Mouse (Mus musculus) cerebellum, adult (tissue): ENCODE data around the gene Mapre1.
"Not testable (repeated sequence)": the region's sequence is repeated elsewhere in the genome, so short reads cannot be mapped to it uniquely, and the experiment has no call there.

ENCODE experiments used
- ATAC-seq: cut with Nextera tagmentation; 2 replicates; pipeline ENCODE4 v1.9.2; 2017; ENCODE audit warnings: mild to moderate bottlenecking, moderate library complexity, mixed read lengths; ENCODE audit not compliant: insufficient number of reproducible peaks, low FRiP score, low TSS enrichment

Mapre1 gene

GRCm38 (mm10) chr2:153772950-153773349 is 31.9 kb downstream of the Mapre1 start:
- no peak for ATAC-seq

- no peak for ATAC-seq
These were observed 34.4 kb downstream of the Mapre1 start for GRCm38 (mm10) chr2:153775472-153775871.

DNA sequence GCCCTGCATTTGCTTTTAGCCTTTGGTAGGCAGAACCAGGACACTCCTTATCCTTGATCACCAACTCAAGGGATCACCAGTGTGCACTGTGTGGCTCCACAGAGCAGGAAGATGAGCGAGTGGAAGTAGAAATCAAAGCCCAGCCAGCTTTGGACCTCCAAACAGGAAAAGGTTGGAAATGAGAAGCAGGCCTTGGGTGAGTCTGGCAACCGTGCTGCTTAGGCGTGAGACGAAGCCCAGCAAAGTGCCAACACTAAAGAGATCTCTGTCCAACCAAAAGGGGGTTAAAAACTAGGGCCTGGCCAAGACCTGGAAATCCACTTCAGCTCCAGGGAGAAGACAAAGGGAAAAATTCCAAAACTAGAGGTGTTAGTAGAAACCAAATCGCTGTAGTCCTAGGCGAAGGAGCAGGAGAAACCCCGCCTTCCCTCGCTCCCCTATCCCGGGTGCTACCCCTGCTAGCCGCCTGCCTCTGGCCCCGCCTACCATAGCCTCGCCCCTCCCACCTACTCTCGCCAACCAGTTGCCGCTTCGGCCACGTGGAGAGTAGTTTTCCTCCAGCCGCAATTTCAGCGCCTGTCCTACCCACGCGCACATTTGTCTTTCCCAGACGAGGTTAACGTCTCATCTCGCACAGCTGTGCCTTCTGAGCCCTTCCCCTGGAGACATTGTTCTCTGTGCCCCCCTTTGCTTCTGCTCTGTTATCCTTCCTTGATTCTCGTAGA is 37.7 kb downstream of the Mapre1 start:
- peak; percentile 15; the same call in 1 of the 2 replicates for ATAC-seq

GRCm38 (mm10) chr2:153779394-153779981 is 38.4 kb downstream of the Mapre1 start, which contains the start of gene Efcab8:
Efcab8 (plus strand) TSS chr2:153779931.
- no peak for ATAC-seq

- ATAC-seq, result no peak
These were observed 40.1 kb downstream of the Mapre1 start for GRCm38 (mm10) chr2:153781181-153781580.

DNA sequence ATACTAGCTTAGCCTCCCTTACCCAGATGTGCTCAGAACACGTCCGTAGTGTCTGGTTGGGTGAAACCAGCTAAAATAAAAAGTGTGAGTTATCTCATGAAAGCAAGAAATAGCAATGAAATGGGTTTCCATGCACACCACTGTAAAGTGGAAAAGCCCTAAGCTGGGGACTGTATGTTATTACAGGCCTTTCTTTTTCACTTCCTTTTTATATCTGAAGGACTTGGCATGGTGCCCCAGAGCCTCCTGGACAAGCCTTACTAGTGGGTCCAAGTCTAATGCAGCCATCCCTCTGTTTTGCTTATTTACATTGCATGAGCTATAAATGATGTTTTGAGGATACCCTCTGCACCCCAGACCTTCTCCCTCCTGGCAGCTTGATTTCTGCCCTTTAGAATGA is 43.6 kb downstream of the Mapre1 start:
- ATAC-seq, result no peak

- ATAC-seq, result no peak
These were observed 52.3 kb downstream of the Mapre1 start for GRCm38 (mm10) chr2:153793366-153793765.

GRCm38 (mm10) chr2:153795090-153795489 is 54.0 kb downstream of the Mapre1 start:
- ATAC-seq, result no peak

DNA sequence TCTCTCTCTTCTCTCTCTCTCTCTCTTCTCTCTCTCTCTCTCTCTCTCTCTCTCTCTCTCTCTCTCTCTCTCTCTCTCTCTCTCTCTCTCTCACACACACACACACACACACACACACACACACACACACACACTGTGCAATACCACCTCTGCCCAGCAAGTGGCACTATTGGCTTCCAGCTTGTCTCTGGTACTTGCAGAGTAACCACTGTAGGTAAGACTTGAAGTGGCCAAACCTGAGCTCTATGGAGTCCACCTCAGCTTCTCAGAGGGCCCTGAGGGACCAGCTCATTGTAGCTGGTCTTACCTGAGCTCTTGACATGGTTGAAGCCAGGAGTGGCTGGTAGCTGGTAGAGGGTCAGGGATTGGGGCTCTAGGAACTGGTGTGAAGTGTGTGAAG is 66.4 kb downstream of the Mapre1 start:
- not testable (repeated sequence) for ATAC-seq

DNA sequence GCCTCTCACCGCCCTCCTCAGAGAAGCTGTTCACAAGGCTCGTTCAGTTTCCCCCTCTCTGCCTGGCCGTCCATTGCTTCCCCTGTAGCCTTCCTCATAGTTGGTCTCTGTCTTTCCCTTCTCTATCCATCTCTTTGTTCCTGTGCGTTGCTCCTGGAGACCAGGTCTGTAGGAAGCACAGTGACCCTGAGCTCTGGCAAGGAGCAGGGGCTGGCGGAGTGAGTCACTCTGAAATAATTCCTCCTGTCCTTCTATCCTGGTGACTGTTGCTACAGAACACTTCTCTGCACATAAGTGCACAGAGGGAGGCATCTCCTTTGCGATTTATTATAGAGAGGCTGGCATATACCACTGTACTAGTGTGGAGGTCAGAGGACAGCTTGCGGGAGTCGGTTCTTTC is 67.1 kb downstream of the Mapre1 start:
- no peak for ATAC-seq

DNA sequence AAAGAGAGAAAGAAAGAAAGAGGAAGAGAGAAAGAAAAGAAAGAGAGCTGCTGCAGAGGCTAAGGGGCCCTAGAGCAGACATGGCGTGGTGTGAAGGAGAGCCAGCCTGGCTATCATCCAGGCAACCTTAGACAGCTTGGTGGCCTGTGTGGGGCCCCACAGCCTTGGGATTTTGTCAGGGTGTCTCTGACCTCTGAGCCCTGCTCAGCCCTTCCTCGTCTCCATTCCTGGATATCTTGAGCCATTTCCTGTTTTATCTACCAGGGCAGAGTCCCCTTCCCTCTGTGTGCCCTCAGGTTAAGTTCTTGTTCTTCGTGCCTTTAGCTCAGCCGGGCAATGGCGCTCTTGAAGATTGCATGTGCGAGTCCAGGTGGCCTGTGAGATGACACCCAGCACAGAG is 67.8 kb downstream of the Mapre1 start:
- ATAC-seq, result no peak

DNA sequence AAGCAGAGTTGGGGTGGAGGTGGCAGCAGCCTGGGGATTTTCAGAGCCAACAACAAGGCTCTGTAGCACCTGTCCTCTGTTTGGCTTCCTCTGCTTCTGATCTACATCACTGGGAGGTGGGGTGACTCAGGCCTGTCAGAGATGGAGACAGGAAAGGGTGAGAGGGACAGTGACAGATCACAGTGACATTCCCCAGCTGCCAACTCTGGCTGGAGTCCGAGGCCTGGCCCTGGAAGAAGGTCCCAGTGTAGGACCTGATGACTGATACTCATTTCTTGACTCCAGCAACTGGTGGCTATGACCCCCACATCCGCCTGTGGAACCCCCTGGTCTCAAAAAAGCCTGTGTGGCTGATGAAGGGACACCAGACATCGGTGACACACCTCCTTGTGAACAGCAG is 68.8 kb downstream of the Mapre1 start:
- no peak for ATAC-seq

GRCm38 (mm10) chr2:153822005-153822543 is 81.0 kb downstream of the Mapre1 start:
- no peak for ATAC-seq
